Mouse (Mus musculus): ENCODE results near the gene Pdgfb. TPM values are rescaled to one million over a fixed set of nuclear protein-coding genes. Genes with fewer than 3 reads are reported as not detected.

Pdgfb gene
- polyA plus RNA-seq, 1 experiment from 2014 or later, result 1.9 TPM

GRCm38 (mm10) chr15:80014031-80014320, 801 bp downstream of the Pdgfb start:
- H3K36me3 ChIP-seq (ENCODE audit: control insufficient read depth, insufficient read depth, low read length), result no peaks in the 10 kb centered on the region
- H3K4me3 ChIP-seq (ENCODE audit: low read depth, low read length), result peak overlapping the region; percentile 52
- peaks cover 18% of the 10 kb centered on the region for H3K4me1 ChIP-seq (replicated peaks; ENCODE audit: control insufficient read depth, insufficient read depth, low read length)
- DNase-seq (ENCODE audit: low spot score) (no peak), ATAC-seq (ENCODE audit: low FRiP score) (no peak)
- H3K27ac ChIP-seq (ENCODE audit: low read depth, low read length), result no peak overlapping the region
- 0% methylated on average over 27 of the region's 37 CpGs for WGBS
- H3K4me2 ChIP-seq (replicated peaks; ENCODE audit: low read depth, low read length), result peak overlapping the region; percentile 52
- no peaks in the 10 kb centered on the region for H3K9me3 ChIP-seq (ENCODE audit: control insufficient read depth, low read length)
- H3K9ac ChIP-seq (ENCODE audit: low read depth, low read length), result peak overlapping the region; percentile 33; the same call in 1 of the 2 replicates
- peaks cover 61% of the 10 kb centered on the region for H3K27me3 ChIP-seq (ENCODE audit: control insufficient read depth, insufficient read depth, low read length)

GRCm38 (mm10) chr15:80013256-80014030, 1.3 kb downstream of the Pdgfb start:
- Histone ChIP-seq H3K27ac (ENCODE audit: low read depth, low read length) (0 out of 2 replicates have a peak overlapping the region, but pooled peaks have one; percentile 6), H3K36me3 (ENCODE audit: control insufficient read depth, insufficient read depth, low read length) (no peaks in the 10 kb centered on the region), H3K4me3 (ENCODE audit: low read depth, low read length) (peak overlapping the region; percentile 52), H3K9me3 (ENCODE audit: control insufficient read depth, low read length) (no peaks in the 10 kb centered on the region), H3K4me2 (replicated peaks; ENCODE audit: low read depth, low read length) (peak overlapping the region; percentile 98), H3K4me1 (replicated peaks; ENCODE audit: control insufficient read depth, insufficient read depth, low read length) (peaks cover 18% of the 10 kb centered on the region), H3K27me3 (ENCODE audit: control insufficient read depth, insufficient read depth, low read length) (peaks cover 61% of the 10 kb centered on the region), H3K9ac (ENCODE audit: low read depth, low read length) (0 out of 2 replicates have a peak overlapping the region, but pooled peaks have one; percentile 33)
- DNase-seq (ENCODE audit: low spot score) (peak; percentile 42), ATAC-seq (ENCODE audit: low FRiP score) (no peak)
- WGBS, result 2% methylated on average over 27 of the region's 36 CpGs

GRCm38 (mm10) chr15:80012527-80013201, 2.1 kb downstream of the Pdgfb start:
- WGBS, result under 1% methylated on average over 41 of the region's 60 CpGs
- peaks cover 18% of the 10 kb centered on the region for H3K4me1 ChIP-seq (replicated peaks; ENCODE audit: control insufficient read depth, insufficient read depth, low read length)

GRCm38 (mm10) chr15:80011778-80012526, 2.8 kb downstream of the Pdgfb start:
- WGBS, result 4% methylated on average over 24 of the region's 56 CpGs
- Histone ChIP-seq H3K27ac (ENCODE audit: low read depth, low read length) (peak overlapping the region; percentile 6; the same call in 1 of the 2 replicates), H3K4me2 (replicated peaks; ENCODE audit: low read depth, low read length) (peak overlapping the region; percentile 98), H3K4me1 (replicated peaks; ENCODE audit: control insufficient read depth, insufficient read depth, low read length) (peaks cover 18% of the 10 kb centered on the region), H3K36me3 (ENCODE audit: control insufficient read depth, insufficient read depth, low read length) (no peaks in the 10 kb centered on the region), H3K9ac (ENCODE audit: low read depth, low read length) (peak overlapping the region; percentile 56), H3K9me3 (ENCODE audit: control insufficient read depth, low read length) (no peaks in the 10 kb centered on the region), H3K27me3 (ENCODE audit: control insufficient read depth, insufficient read depth, low read length) (peaks cover 61% of the 10 kb centered on the region), H3K4me3 (ENCODE audit: low read depth, low read length) (peak overlapping the region; percentile 52)
- ATAC-seq (ENCODE audit: low FRiP score) (peak; percentile 45), DNase-seq (ENCODE audit: low spot score) (peak; percentile 64)

More at GRCm38 (mm10) chr15:80012527-80013201, 2.1 kb downstream of the Pdgfb start:
- DNase-seq (ENCODE audit: low spot score) (peak; percentile 71), ATAC-seq (ENCODE audit: low FRiP score) (peak; percentile 63)
- Histone ChIP-seq H3K9ac (ENCODE audit: low read depth, low read length) (peak overlapping the region; percentile 56), H3K4me3 (ENCODE audit: low read depth, low read length) (peak overlapping the region; percentile 52), H3K27me3 (ENCODE audit: control insufficient read depth, insufficient read depth, low read length) (peaks cover 61% of the 10 kb centered on the region), H3K36me3 (ENCODE audit: control insufficient read depth, insufficient read depth, low read length) (no peaks in the 10 kb centered on the region), H3K27ac (ENCODE audit: low read depth, low read length) (0 out of 2 replicates have a peak overlapping the region, but pooled peaks have one; percentile 6), H3K4me2 (replicated peaks; ENCODE audit: low read depth, low read length) (peak overlapping the region; percentile 98), H3K9me3 (ENCODE audit: control insufficient read depth, low read length) (no peaks in the 10 kb centered on the region)

- Histone ChIP-seq H3K4me2 (replicated peaks; ENCODE audit: low read depth, low read length) (no peak overlapping the region), H3K36me3 (ENCODE audit: control insufficient read depth, insufficient read depth, low read length) (no peaks in the 10 kb centered on the region), H3K9ac (ENCODE audit: low read depth, low read length) (no peak overlapping the region), H3K9me3 (ENCODE audit: control insufficient read depth, low read length) (no peaks in the 10 kb centered on the region), H3K27ac (ENCODE audit: low read depth, low read length) (no peak overlapping the region), H3K4me1 (replicated peaks; ENCODE audit: control insufficient read depth, insufficient read depth, low read length) (peaks cover 18% of the 10 kb centered on the region), H3K27me3 (ENCODE audit: control insufficient read depth, insufficient read depth, low read length) (peaks cover 60% of the 10 kb centered on the region), H3K4me3 (ENCODE audit: low read depth, low read length) (no peak overlapping the region)
- 41% methylated on average over 6 of the region's 6 CpGs for WGBS
- DNase-seq (ENCODE audit: low spot score) (no peak), ATAC-seq (ENCODE audit: low FRiP score) (no peak)
Measured at GRCm38 (mm10) chr15:80011194-80011593, 3.6 kb downstream of the Pdgfb start.

- no peak for DNase-seq (ENCODE audit: low spot score)
- Histone ChIP-seq H3K9me3 (ENCODE audit: control insufficient read depth, low read length) (no peaks in the 10 kb centered on the region), H3K36me3 (ENCODE audit: control insufficient read depth, insufficient read depth, low read length) (no peaks in the 10 kb centered on the region), H3K27me3 (ENCODE audit: control insufficient read depth, insufficient read depth, low read length) (peaks cover 50% of the 10 kb centered on the region), H3K4me2 (replicated peaks; ENCODE audit: low read depth, low read length) (no peak overlapping the region), H3K4me3 (ENCODE audit: low read depth, low read length) (no peak overlapping the region), H3K4me1 (replicated peaks; ENCODE audit: control insufficient read depth, insufficient read depth, low read length) (peaks cover 20% of the 10 kb centered on the region), H3K9ac (ENCODE audit: low read depth, low read length) (no peak overlapping the region), H3K27ac (ENCODE audit: low read depth, low read length) (no peak overlapping the region)
- WGBS, result 30% methylated on average over 7 of the region's 7 CpGs
- no peak for ATAC-seq (ENCODE audit: low FRiP score)
Measured at GRCm38 (mm10) chr15:80010182-80010558, 4.6 kb downstream of the Pdgfb start.

GRCm38 (mm10) chr15:80009421-80010181, 5.2 kb downstream of the Pdgfb start:
- no peak overlapping the region for H3K4me3 ChIP-seq (ENCODE audit: low read depth, low read length)
- DNase-seq (ENCODE audit: low spot score), result no peak
- H3K4me1 ChIP-seq (replicated peaks; ENCODE audit: control insufficient read depth, insufficient read depth, low read length), result peaks cover 23% of the 10 kb centered on the region
- WGBS, result 54% methylated on average over 12 of the region's 12 CpGs
- no peaks in the 10 kb centered on the region for H3K36me3 ChIP-seq (ENCODE audit: control insufficient read depth, insufficient read depth, low read length)
- no peaks in the 10 kb centered on the region for H3K9me3 ChIP-seq (ENCODE audit: control insufficient read depth, low read length)
- ATAC-seq (ENCODE audit: low FRiP score), result no peak
- H3K9ac ChIP-seq (ENCODE audit: low read depth, low read length), result no peak overlapping the region
- no peak overlapping the region for H3K4me2 ChIP-seq (replicated peaks; ENCODE audit: low read depth, low read length)
- peaks cover 44% of the 10 kb centered on the region for H3K27me3 ChIP-seq (ENCODE audit: control insufficient read depth, insufficient read depth, low read length)
- H3K27ac ChIP-seq (ENCODE audit: low read depth, low read length), result no peak overlapping the region

- WGBS, result 91% methylated on average over 6 of the region's 6 CpGs
- peaks cover 19% of the 10 kb centered on the region for H3K4me1 ChIP-seq (replicated peaks; ENCODE audit: control insufficient read depth, insufficient read depth, low read length)
- H3K9ac ChIP-seq (ENCODE audit: low read depth, low read length), result no peak overlapping the region
- no peak overlapping the region for H3K27ac ChIP-seq (ENCODE audit: low read depth, low read length)
- no peaks in the 10 kb centered on the region for H3K9me3 ChIP-seq (ENCODE audit: control insufficient read depth, low read length)
- H3K4me3 ChIP-seq (ENCODE audit: low read depth, low read length), result no peak overlapping the region
- no peak overlapping the region for H3K4me2 ChIP-seq (replicated peaks; ENCODE audit: low read depth, low read length)
- peaks cover 33% of the 10 kb centered on the region for H3K27me3 ChIP-seq (ENCODE audit: control insufficient read depth, insufficient read depth, low read length)
- ATAC-seq (ENCODE audit: low FRiP score) (no peak), DNase-seq (ENCODE audit: low spot score) (no peak)
- H3K36me3 ChIP-seq (ENCODE audit: control insufficient read depth, insufficient read depth, low read length), result no peaks in the 10 kb centered on the region
Measured at GRCm38 (mm10) chr15:80008461-80008860, 6.3 kb downstream of the Pdgfb start.
